ENCODE assay signal across 8 mouse cellular contexts in the genomic region with DNA sequence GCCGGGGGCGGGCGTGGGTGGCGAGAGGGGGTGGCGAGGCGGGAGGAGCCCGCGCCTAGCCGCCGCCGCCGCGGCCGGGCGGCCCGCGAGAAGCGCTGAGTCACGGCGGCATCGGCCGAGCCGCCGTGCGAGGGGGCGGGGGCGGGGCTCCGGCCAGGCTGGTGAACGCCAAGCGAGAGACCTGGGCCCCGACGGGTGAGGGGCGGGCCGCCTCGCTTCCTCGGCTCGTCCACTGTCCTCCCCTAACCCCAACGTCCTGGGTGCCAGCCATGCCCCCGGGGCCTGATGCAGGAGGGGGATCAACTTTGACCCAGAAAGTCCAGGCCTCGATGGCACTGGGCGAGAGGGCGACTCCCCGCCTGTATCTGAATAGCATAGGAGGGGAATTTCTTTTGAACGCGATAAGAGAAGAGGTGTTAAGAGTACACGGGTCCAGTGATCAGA. TPM values are rescaled to one million over a fixed set of nuclear protein-coding genes. Genes with fewer than 3 reads are reported as not detected.
DNase-seq lines count a peak whose midpoint lies in the region; ATAC-seq and TF ChIP-seq lines count a peak whose summit lies in the region.
"Had no signal": no experiment of that assay in that cellular context is flagged by ENCODE, and none has a peak within 500 bp of the region (broad histone marks: within the 10 kb centered on the region; RNA-seq: fewer than 3 reads in every experiment).

A gene (minus strand): TSS at position 136 of the 444 bp plus-strand sequence.

- TF ChIP-seq POLR2A in embryonic fibroblast, embryonic 13.5 days (IDR thresholded peaks at IDR 0.05; ENCODE audit: low read depth, low read length), result peak; percentile 56
- no peak for TF ChIP-seq POLR2A in lung, adult 2 months (IDR thresholded peaks at IDR 0.05; ENCODE audit: borderline replicate concordance, extremely low read depth, low read depth, low read length)

- peak within 1 kb of the TSS; percentile 40 for H3K27ac ChIP-seq in embryonic fibroblast, embryonic 13.5 days (ENCODE audit: insufficient read depth, low read length)
- peak within 1 kb of the TSS; percentile 76 for H3K27ac ChIP-seq in heart, embryonic 15.5 days

- peak; percentile 73 for DNase-seq in MN1 (ENCODE audit: low spot score)
- peak; percentile 77 to 87 for DNase-seq in adrenal gland, postnatal 36 days
- DNase-seq in kidney, postnatal 10 days, result peak; percentile 71
- peak; percentile 65 for DNase-seq in lung, adult 2 months
- peak; percentile 51 for DNase-seq in ovary, adult 18-20 months (ENCODE audit: low spot score)

- TF ChIP-seq CTCF in embryonic fibroblast, embryonic 13.5 days (IDR thresholded peaks at IDR 0.05; ENCODE audit: borderline replicate concordance, insufficient read depth, low read length), result no peak
- no peak for TF ChIP-seq CTCF in lung, adult 2 months (IDR thresholded peaks at IDR 0.05; ENCODE audit: insufficient read depth, low read length)

- H3K4me1 ChIP-seq in embryonic fibroblast, embryonic 13.5 days (ENCODE audit: control insufficient read depth, insufficient read depth, low read length), result 0 out of 2 replicates have a peak, but pooled peaks cover 2% of the 10 kb centered on the region
- H3K4me1 ChIP-seq in heart, embryonic 15.5 days (replicated peaks), result peaks cover 10% of the 10 kb centered on the region
- H3K4me1 ChIP-seq in lung, adult 2 months (ENCODE audit: control insufficient read depth, insufficient read depth, low read length), result peaks cover 4% of the 10 kb centered on the region; the same call in 1 of the 2 replicates

- no peaks in the 10 kb centered on the region for H3K9me3 ChIP-seq in heart, embryonic 15.5 days (replicated peaks)

- 1% methylated on average over 21 of the region's 46 CpGs for WGBS in heart, embryonic 15.5 days
- 3% methylated on average over 38 of the region's 46 CpGs for WGBS in lung, adult 2 months

- H3K27me3 ChIP-seq in heart, embryonic 15.5 days, result no peaks in the 10 kb centered on the region

- H3K4me2 ChIP-seq in heart, embryonic 15.5 days, result peak within 1 kb of the TSS; percentile 84

- peak within 1 kb of the TSS; percentile 81 for H3K9ac ChIP-seq in heart, embryonic 15.5 days

- no peaks in the 10 kb centered on the region for H3K36me3 ChIP-seq in heart, embryonic 15.5 days

- ATAC-seq in heart, embryonic 15.5 days (replicated peaks; ENCODE audit: insufficient number of reproducible peaks, insufficient read depth, low FRiP score, low read depth), result peak; percentile 83

- H3K4me3 ChIP-seq in embryonic fibroblast, embryonic 13.5 days (ENCODE audit: insufficient read depth, low read length), result peak within 1 kb of the TSS; percentile 90
- H3K4me3 ChIP-seq in heart, embryonic 15.5 days, result peak within 1 kb of the TSS; percentile 79
- H3K4me3 ChIP-seq in lung, adult 2 months (replicated peaks; ENCODE audit: extremely low read depth, low read depth, low read length), result peak within 1 kb of the TSS; percentile 67

RNA-seq across cellular contexts. Expression of the gene that starts here (rescaled TPM):
- total RNA-seq in adrenal gland, postnatal 36 days (2021), result 1,000 to 10,000 TPM; 1,431 to 2,044 TPM
- 81.3 and 94.0 TPM in 2 replicates for polyA plus RNA-seq in embryonic fibroblast, embryonic 13.5 days (2011; ENCODE audit: insufficient read length, low read depth, missing spikeins)
- polyA plus RNA-seq in heart, embryonic 15.5 days (2015; fragmentation: Nextera tagmentation; extraction: Ambion mirVana), result 27.9 and 32.4 TPM in 2 replicates
- 33.8 and 62.8 TPM in 2 replicates for polyA plus RNA-seq in lung, adult 2 months (2012; rRNA removed)
- total RNA-seq: neutrophil, adult 5-6 weeks had no signal

Comparison
In these comparisons a context has a peak if more than half of its experiments do, and no peak if none do; other contexts are left out.
1. Peak in every context shown above with its lines: DNase-seq, ATAC-seq, H3K4me3 ChIP-seq and H3K27ac ChIP-seq.